8 mouse cellular contexts compared by ENCODE assay signal in the genomic region with DNA sequence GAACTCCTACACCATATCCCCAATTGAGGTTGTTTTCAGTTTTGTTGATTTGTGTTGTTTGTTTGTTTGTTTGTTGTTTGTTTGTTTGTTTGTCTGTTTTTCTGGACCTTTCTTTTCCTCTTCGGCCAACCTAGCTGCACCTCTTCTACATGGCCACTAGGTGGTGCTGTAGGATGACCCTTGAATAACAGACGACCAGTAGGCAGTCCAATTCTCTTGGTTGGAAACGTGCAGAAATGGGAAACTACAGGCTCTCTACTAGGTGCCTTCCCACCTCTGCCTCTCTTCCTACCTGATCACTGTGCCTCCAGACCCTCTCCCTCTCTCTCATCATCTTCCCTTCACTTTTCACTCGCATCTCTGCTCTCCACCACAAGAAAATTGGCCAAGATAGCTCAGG. TPM values are rescaled to one million over a fixed set of nuclear protein-coding genes. Genes with fewer than 3 reads are reported as not detected.
DNase-seq lines count a peak whose midpoint lies in the region; ATAC-seq and TF ChIP-seq lines count a peak whose summit lies in the region.

No protein-coding gene starts in this region.

- H3K27ac ChIP-seq in spleen, adult 2 months (ENCODE audit: insufficient read depth, low read length): no peak overlapping the region
- no peak overlapping the region for H3K27ac ChIP-seq in hindbrain, embryonic 14.5 days
- no peak overlapping the region for H3K27ac ChIP-seq in lung, embryonic 16.5 days (ENCODE audit: low read length)

- WGBS in spleen, adult 2 months: 15% methylated on average over 4 of the region's 4 CpGs
- WGBS in hindbrain, embryonic 14.5 days: 3% methylated on average over 4 of the region's 4 CpGs
- 7% methylated on average over 4 of the region's 4 CpGs for WGBS in lung, embryonic 16.5 days

- no peak overlapping the region for H3K9ac ChIP-seq in hindbrain, embryonic 14.5 days
- no peak overlapping the region for H3K9ac ChIP-seq in lung, embryonic 16.5 days (ENCODE audit: low read length)

- no peaks in the 10 kb centered on the region for H3K27me3 ChIP-seq in spleen, adult 2 months (ENCODE audit: control insufficient read depth, insufficient read depth, low read length)
- H3K27me3 ChIP-seq in hindbrain, embryonic 14.5 days (ENCODE audit: control insufficient read depth, insufficient read depth, low read length): no peaks in the 10 kb centered on the region
- H3K27me3 ChIP-seq in lung, embryonic 16.5 days (ENCODE audit: control insufficient read depth, insufficient read depth, low read depth, low read length): no peaks in the 10 kb centered on the region

- peaks cover 12% of the 10 kb centered on the region; the same call in 1 of the 2 replicates for H3K4me1 ChIP-seq in spleen, adult 2 months (ENCODE audit: control insufficient read depth, insufficient read depth, insufficient read length)
- no peaks in the 10 kb centered on the region for H3K4me1 ChIP-seq in hindbrain, embryonic 14.5 days (replicated peaks; ENCODE audit: control insufficient read depth, insufficient read depth, low read length)
- no peaks in the 10 kb centered on the region for H3K4me1 ChIP-seq in lung, embryonic 16.5 days (replicated peaks; ENCODE audit: control insufficient read depth, insufficient read depth, low read length)

- no peak overlapping the region for H3K4me3 ChIP-seq in spleen, adult 2 months (ENCODE audit: extremely low read depth, insufficient read depth, insufficient read length)
- no peak overlapping the region for H3K4me3 ChIP-seq in hindbrain, embryonic 14.5 days (replicated peaks; ENCODE audit: low read length)
- no peak overlapping the region for H3K4me3 ChIP-seq in lung, embryonic 16.5 days (ENCODE audit: low read length)

- ATAC-seq in hindbrain, embryonic 14.5 days (ENCODE audit: low FRiP score): peak; percentile 68; the same call in 1 of the 2 replicates
- peak; percentile 49; the same call in 1 of the 2 replicates for ATAC-seq in lung, embryonic 16.5 days (ENCODE audit: low read depth)

- peak in 1 of 2 experiments; percentile 33 for DNase-seq in spleen, adult 2 months (ENCODE audit: low read depth in 1 of 2, low spot score in 2 of 2)
- DNase-seq in spleen, postnatal 4 days (ENCODE audit: low spot score in 2 of 2): no peak
- peak; percentile 61 for DNase-seq in adrenal gland, postnatal 10 days
- DNase-seq in embryo, embryonic 10 days (ENCODE audit: low spot score): peak; percentile 74
- DNase-seq in hindbrain, embryonic 14.5 days (ENCODE audit: low spot score): peak; percentile 86
- DNase-seq in retina, embryonic 14.5 days (ENCODE audit: low spot score): peak; percentile 80
- no peak for DNase-seq in urinary bladder, postnatal 10 days (ENCODE audit: low spot score)

- TF ChIP-seq POLR2A in spleen, adult 2 months (IDR thresholded peaks at IDR 0.05; ENCODE audit: low read depth, low read length): no peak

- TF ChIP-seq CTCF in spleen, adult 2 months (IDR thresholded peaks at IDR 0.05; ENCODE audit: extremely low read depth, insufficient read depth, insufficient read length, insufficient replicate concordance): peak; percentile 63; the same call in 1 of the 2 replicates

- no peaks in the 10 kb centered on the region for H3K9me3 ChIP-seq in hindbrain, embryonic 14.5 days (ENCODE audit: control insufficient read depth, low read length)
- H3K9me3 ChIP-seq in lung, embryonic 16.5 days (ENCODE audit: control insufficient read depth, low read length): no peaks in the 10 kb centered on the region

- H3K4me2 ChIP-seq in hindbrain, embryonic 14.5 days (replicated peaks): no peak overlapping the region
- no peak overlapping the region for H3K4me2 ChIP-seq in lung, embryonic 16.5 days (ENCODE audit: low read depth, low read length)

- no peaks in the 10 kb centered on the region for H3K36me3 ChIP-seq in spleen, adult 2 months (ENCODE audit: control insufficient read depth, insufficient read depth, low read length)
- H3K36me3 ChIP-seq in hindbrain, embryonic 14.5 days (replicated peaks; ENCODE audit: control insufficient read depth, insufficient read depth): no peaks in the 10 kb centered on the region
- no peaks in the 10 kb centered on the region for H3K36me3 ChIP-seq in lung, embryonic 16.5 days (ENCODE audit: control insufficient read depth, insufficient read depth, low read length)

RNA-seq across cellular contexts. Expression of a gene that starts 6.9 kb away (rescaled TPM):
- 2.5 and 3.8 TPM in 2 replicates for polyA plus RNA-seq in spleen, adult 2 months (2012; rRNA removed)
- total RNA-seq in adrenal gland, postnatal 10 days (2021): 1 to 10 TPM; 2.5 to 2.6 TPM
- 1.9 and 2.0 TPM in 2 replicates for polyA plus RNA-seq in hindbrain, embryonic 14.5 days (2014; fragmentation: Nextera tagmentation; extraction: Ambion mirVana)
- polyA plus RNA-seq in lung, embryonic 16.5 days (2015; fragmentation: Nextera tagmentation; extraction: Ambion mirVana): 0.72 and 0.80 TPM in 2 replicates

RNA-seq across cellular contexts. Expression of a gene that starts 58.1 kb away (rescaled TPM):
- polyA plus RNA-seq in spleen, adult 2 months (2012; rRNA removed): 21.0 and 32.2 TPM in 2 replicates
- total RNA-seq in adrenal gland, postnatal 10 days (2021): 1 to 10 TPM in 1 of 2 experiments, under 1 TPM in 1; 1.00 to 1.2 TPM
- polyA plus RNA-seq in hindbrain, embryonic 14.5 days (2014; fragmentation: Nextera tagmentation; extraction: Ambion mirVana): 10.9 and 14.8 TPM in 2 replicates
- polyA plus RNA-seq in lung, embryonic 16.5 days (2015; fragmentation: Nextera tagmentation; extraction: Ambion mirVana): 1.7 and 1.9 TPM in 2 replicates

Comparison
In these comparisons a context has a peak if more than half of its experiments do, and no peak if none do; other contexts are left out.
1. DNase-seq: peak in adrenal gland, postnatal 10 days (single experiment), embryo, embryonic 10 days (single experiment), hindbrain, embryonic 14.5 days (single experiment) and retina, embryonic 14.5 days (single experiment); none in spleen, postnatal 4 days (0 of 2) and urinary bladder, postnatal 10 days (single experiment).